Mouse (Mus musculus) lung, embryonic 14.5 days (tissue): ENCODE results near the gene Rapgef4. TPM values are rescaled to one million over a fixed set of nuclear protein-coding genes. Genes with fewer than 3 reads are reported as not detected.

Experiments
- ATAC-seq: fragments of 200-750 bp; cut with Nextera tagmentation; 2 replicates; pipeline ENCODE4 v1.8.0; 2017; ENCODE audit warnings: mild to moderate bottlenecking, moderate TSS enrichment, moderate library complexity; ENCODE audit not compliant: insufficient read depth
- DNase-seq: peaks from one replicate; pipeline ENCODE4 v3.0.0-alpha.2; 2015
- H3K27ac ChIP-seq: fragments of 300-500 bp; sonication (generic); 2 replicates; pipeline ENCODE4 v1.5.1; 2014; ENCODE audit warnings: low read depth, mild to moderate bottlenecking, moderate library complexity
- H3K27me3 ChIP-seq: fragments of 300-500 bp; sonication (generic); 2 replicates; pipeline ENCODE4 v1.6.1; 2014; ENCODE audit warnings: low read length, control low read depth; ENCODE audit not compliant: insufficient read depth
- H3K36me3 ChIP-seq: fragments of 300-500 bp; sonication (generic); 2 replicates; pipeline ENCODE4 v1.6.1; 2014; ENCODE audit warnings: control low read depth; ENCODE audit not compliant: insufficient read depth
- H3K4me1 ChIP-seq: fragments of 300-500 bp; sonication (generic); 2 replicates; pipeline ENCODE4 v1.6.1; 2014; ENCODE audit warnings: antibody characterized with exemption, control low read depth; ENCODE audit not compliant: insufficient read depth
- H3K4me2 ChIP-seq: fragments of 300-500 bp; sonication (generic); 2 replicates; pipeline ENCODE4 v1.6.1; 2014; ENCODE audit warnings: mild to moderate bottlenecking
- H3K4me3 ChIP-seq: fragments of 300-500 bp; sonication (generic); 2 replicates; pipeline ENCODE4 v1.5.1; 2014; ENCODE audit warnings: low read depth, low read length
- H3K9ac ChIP-seq: fragments of 300-500 bp; sonication (generic); 2 replicates; pipeline ENCODE4 v1.6.1; 2014
- H3K9me3 ChIP-seq: fragments of 300-500 bp; sonication (generic); 2 replicates; pipeline ENCODE4 v1.6.1; 2016; ENCODE audit warnings: low read depth, low read length, control low read depth
- CTCF ChIP-seq: IDR thresholded peaks from 2 replicates; pipeline ENCODE4 v1.5.1; 2016; ENCODE audit warnings: antibody characterized with exemption, low read depth
- WGBS: fragments of 180-500 bp; shearing (Covaris S2); extraction: QIAGEN DNeasy Blood & Tissue Kit; methylation state at CpG from one replicate; pipeline ENCODE4 v1.1.7; 2014; 5-methylcytosine and 5-hydroxymethylcytosine counted together
- polyA plus RNA-seq: library from polyadenylated mRNA; unstranded; fragments of >200 nt; fragmentation: Nextera tagmentation; extraction: Ambion mirVana; gene quantifications from 2 replicates; pipeline ENCODE4 v1.2.1, GENCODE M21; 2014

The Rapgef4 gene
- polyA plus RNA-seq, 1 experiment from 2014 or later: 3.5 TPM

- no peaks in the 10 kb centered on the region for H3K27me3 ChIP-seq
- H3K4me3 ChIP-seq: no peak overlapping the region
- no peak for TF ChIP-seq CTCF
- no peak overlapping the region for H3K9ac ChIP-seq
- H3K4me2 ChIP-seq: no peak overlapping the region
- peaks cover 18% of the 10 kb centered on the region; the same call in 1 of the 2 replicates for H3K4me1 ChIP-seq
- no peaks in the 10 kb centered on the region for H3K9me3 ChIP-seq
- no peaks in the 10 kb centered on the region for H3K36me3 ChIP-seq
- 37% methylated on average over 5 of the region's 5 CpGs for WGBS
- no peak for DNase-seq
- no peak for ATAC-seq
- no peak overlapping the region for H3K27ac ChIP-seq
Measured at GRCm38 (mm10) chr2:72116698-72117097, 135.7 kb downstream of the Rapgef4 start.

- H3K36me3 ChIP-seq: no peaks in the 10 kb centered on the region
- TF ChIP-seq CTCF: no peak
- H3K4me3 ChIP-seq: no peak overlapping the region
- no peaks in the 10 kb centered on the region for H3K9me3 ChIP-seq
- 42% methylated on average over 15 of the region's 15 CpGs for WGBS
- H3K4me2 ChIP-seq: no peak overlapping the region
- H3K27ac ChIP-seq: no peak overlapping the region
- no peak for ATAC-seq
- DNase-seq: no peak
- H3K4me1 ChIP-seq: peaks cover 18% of the 10 kb centered on the region; the same call in 1 of the 2 replicates
- no peaks in the 10 kb centered on the region for H3K27me3 ChIP-seq
- no peak overlapping the region for H3K9ac ChIP-seq
Measured at GRCm38 (mm10) chr2:72117138-72118011, 136.3 kb downstream of the Rapgef4 start.

GRCm38 (mm10) chr2:72120211-72120610, 139.2 kb downstream of the Rapgef4 start:
- DNase-seq (peak; percentile 69), ATAC-seq (peak; percentile 75)
- H3K4me1 ChIP-seq: peaks cover 13% of the 10 kb centered on the region; the same call in 1 of the 2 replicates
- H3K4me3 ChIP-seq: no peak overlapping the region
- TF ChIP-seq CTCF: no peak
- H3K9ac ChIP-seq: no peak overlapping the region
- WGBS: 62% methylated on average over 6 of the region's 6 CpGs
- H3K4me2 ChIP-seq: no peak overlapping the region
- peak overlapping the region; percentile 65 for H3K27ac ChIP-seq
- H3K36me3 ChIP-seq: no peaks in the 10 kb centered on the region
- H3K27me3 ChIP-seq: no peaks in the 10 kb centered on the region
- no peaks in the 10 kb centered on the region for H3K9me3 ChIP-seq

- ATAC-seq: no peak
- Histone ChIP-seq H3K27ac (no peak overlapping the region), H3K36me3 (no peaks in the 10 kb centered on the region), H3K4me1 (no peaks in the 10 kb centered on the region), H3K9me3 (no peaks in the 10 kb centered on the region), H3K9ac (no peak overlapping the region), H3K4me3 (no peak overlapping the region), H3K4me2 (no peak overlapping the region), H3K27me3 (no peaks in the 10 kb centered on the region)
- WGBS: 91% methylated on average over 14 of the region's 14 CpGs
- no peak for TF ChIP-seq CTCF
- no peak for DNase-seq
Measured at GRCm38 (mm10) chr2:72122410-72123223, 141.6 kb downstream of the Rapgef4 start.

GRCm38 (mm10) chr2:72123851-72124250, 142.8 kb downstream of the Rapgef4 start:
- no peak overlapping the region for H3K4me3 ChIP-seq
- no peak overlapping the region for H3K9ac ChIP-seq
- TF ChIP-seq CTCF: no peak
- H3K9me3 ChIP-seq: no peaks in the 10 kb centered on the region
- DNase-seq (no peak), ATAC-seq (no peak)
- WGBS: 54% methylated on average over 5 of the region's 5 CpGs
- H3K4me1 ChIP-seq: no peaks in the 10 kb centered on the region
- H3K36me3 ChIP-seq: no peaks in the 10 kb centered on the region
- no peak overlapping the region for H3K4me2 ChIP-seq
- no peaks in the 10 kb centered on the region for H3K27me3 ChIP-seq
- H3K27ac ChIP-seq: no peak overlapping the region

- no peak overlapping the region for H3K27ac ChIP-seq
- 59% methylated on average over 3 of the region's 3 CpGs for WGBS
- H3K9me3 ChIP-seq: no peaks in the 10 kb centered on the region
- H3K27me3 ChIP-seq: no peaks in the 10 kb centered on the region
- H3K4me2 ChIP-seq: no peak overlapping the region
- no peak for DNase-seq
- no peak for ATAC-seq
- TF ChIP-seq CTCF: no peak
- no peak overlapping the region for H3K4me3 ChIP-seq
- no peaks in the 10 kb centered on the region for H3K36me3 ChIP-seq
- no peaks in the 10 kb centered on the region for H3K4me1 ChIP-seq
- no peak overlapping the region for H3K9ac ChIP-seq
Measured at GRCm38 (mm10) chr2:72125786-72126185, 144.7 kb downstream of the Rapgef4 start.

- 81% methylated on average over 2 of the region's 2 CpGs for WGBS
- ATAC-seq: no peak
Measured at GRCm38 (mm10) chr2:72126411-72126810, 145.4 kb downstream of the Rapgef4 start.

More at GRCm38 (mm10) chr2:72126411-72126810, 145.4 kb downstream of the Rapgef4 start:
- Histone ChIP-seq H3K27ac (no peak overlapping the region), H3K9ac (no peak overlapping the region), H3K4me3 (no peak overlapping the region), H3K4me2 (no peak overlapping the region), H3K9me3 (no peaks in the 10 kb centered on the region), H3K36me3 (no peaks in the 10 kb centered on the region), H3K27me3 (no peaks in the 10 kb centered on the region), H3K4me1 (no peaks in the 10 kb centered on the region)
- no peak for TF ChIP-seq CTCF
- DNase-seq: no peak
